Mouse (Mus musculus): Measurements from ENCODE around the gene Mcoln3. TPM values are rescaled to one million over a fixed set of nuclear protein-coding genes. Genes with fewer than 3 reads are reported as not detected.

The Mcoln3 gene
- polyA plus RNA-seq, 1 experiment from 2014 or later, result 4.4 TPM

DNA sequence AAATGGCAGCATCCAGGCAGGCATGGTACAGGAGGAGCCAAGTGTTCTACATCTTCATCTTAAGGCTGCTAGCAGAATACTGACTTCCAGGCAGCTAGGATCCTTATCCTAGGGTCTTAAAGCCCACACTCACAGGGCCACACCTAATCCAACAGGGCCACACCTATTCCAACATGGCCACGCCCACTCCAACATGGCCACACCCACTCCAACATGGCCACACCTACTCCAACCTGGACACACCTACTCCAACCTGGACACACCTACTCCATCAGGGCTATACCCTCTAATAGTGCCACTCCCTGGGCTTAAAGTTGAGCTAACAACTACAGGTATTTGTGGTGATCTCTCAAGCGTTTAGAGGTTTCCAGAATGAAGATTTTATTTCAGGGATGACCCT lies 63.1 kb downstream of the Mcoln3 start:
- H3K4me1 ChIP-seq, result peaks cover 6% of the 10 kb centered on the region; the same call in 1 of the 2 replicates
- no peaks in the 10 kb centered on the region for H3K9me3 ChIP-seq
- H3K27me3 ChIP-seq (replicated peaks), result no peaks in the 10 kb centered on the region
- no peak overlapping the region for H3K4me3 ChIP-seq (replicated peaks)
- ATAC-seq (ENCODE audit: insufficient read depth, low FRiP score, low read depth), result no peak
- 36% methylated on average over 2 of the region's 2 CpGs for WGBS
- no peak overlapping the region for H3K27ac ChIP-seq
- no peak overlapping the region for H3K4me2 ChIP-seq
- no peaks in the 10 kb centered on the region for H3K36me3 ChIP-seq
- no peak overlapping the region for H3K9ac ChIP-seq

GRCm38 (mm10) chr3:146180986-146181385 lies 63.7 kb downstream of the Mcoln3 start:
- H3K36me3 ChIP-seq, result no peaks in the 10 kb centered on the region
- H3K27me3 ChIP-seq (replicated peaks), result no peaks in the 10 kb centered on the region
- WGBS, result 40% methylated on average over 3 of the region's 3 CpGs
- no peak overlapping the region for H3K27ac ChIP-seq
- no peak overlapping the region for H3K4me2 ChIP-seq
- peaks cover 6% of the 10 kb centered on the region; the same call in 1 of the 2 replicates for H3K4me1 ChIP-seq
- H3K4me3 ChIP-seq (replicated peaks), result no peak overlapping the region
- ATAC-seq (ENCODE audit: insufficient read depth, low FRiP score, low read depth), result no peak
- no peak overlapping the region for H3K9ac ChIP-seq
- H3K9me3 ChIP-seq, result no peaks in the 10 kb centered on the region

DNA sequence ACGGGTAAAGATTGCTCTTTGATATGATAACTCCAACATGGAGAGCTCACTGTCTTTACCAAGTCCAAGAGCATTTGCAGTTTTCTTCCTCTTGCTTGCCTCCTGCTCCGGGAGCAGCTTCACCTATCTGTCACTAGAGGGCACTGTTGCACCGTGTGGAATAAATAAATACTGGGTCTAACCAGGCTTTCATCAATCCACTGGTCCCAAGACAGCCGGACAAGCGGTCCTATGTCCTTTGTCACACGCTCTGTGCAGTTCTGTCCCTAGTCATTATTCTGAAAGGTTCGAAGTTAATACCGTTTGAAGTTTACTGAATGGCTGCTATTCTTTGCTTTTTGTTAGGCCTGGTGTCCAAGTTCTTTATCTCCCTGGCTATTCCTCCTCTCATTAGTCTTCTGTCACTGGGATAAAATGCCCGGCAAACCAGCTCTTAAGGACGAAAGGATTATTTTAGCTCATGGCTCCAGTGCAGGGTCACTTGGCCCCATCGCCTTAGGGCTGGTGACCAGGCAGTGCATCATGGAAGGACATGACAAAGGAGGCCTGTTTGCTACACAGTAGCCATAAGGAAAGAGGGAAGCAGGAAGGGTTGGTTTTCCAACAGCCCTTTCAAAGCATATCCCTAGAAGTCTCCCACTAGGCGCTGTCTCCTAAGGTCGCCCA lies 67.9 kb downstream of the Mcoln3 start:
- Histone ChIP-seq H3K9ac (no peak overlapping the region), H3K4me1 (no peaks in the 10 kb centered on the region), H3K27me3 (replicated peaks) (no peaks in the 10 kb centered on the region), H3K36me3 (no peaks in the 10 kb centered on the region), H3K27ac (no peak overlapping the region), H3K9me3 (no peaks in the 10 kb centered on the region), H3K4me3 (replicated peaks) (no peak overlapping the region), H3K4me2 (no peak overlapping the region)
- 0 out of 2 replicates have a peak, but pooled peaks have one; percentile 33 for ATAC-seq (ENCODE audit: insufficient read depth, low FRiP score, low read depth)
- 24% methylated on average over 13 of the region's 13 CpGs for WGBS

DNA sequence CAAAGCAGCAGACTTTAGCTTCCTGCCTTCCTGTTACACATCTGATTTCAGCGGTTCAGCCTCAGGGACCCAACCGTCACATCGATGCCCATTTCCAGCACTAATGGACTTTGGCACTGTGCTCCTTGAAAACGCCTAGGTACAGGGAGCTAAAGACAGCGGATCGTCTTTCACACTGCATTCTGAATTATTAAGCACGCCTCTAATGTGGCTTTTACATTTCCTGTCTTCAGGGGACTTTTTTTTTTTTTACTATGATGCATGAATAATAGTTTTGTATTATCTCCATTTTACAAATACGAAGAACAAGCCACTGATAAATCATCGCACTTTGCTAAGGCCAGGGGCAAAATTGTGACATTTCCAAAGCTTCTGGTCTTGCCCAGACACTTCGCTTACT lies 68.8 kb downstream of the Mcoln3 start:
- H3K9me3 ChIP-seq, result no peaks in the 10 kb centered on the region
- no peaks in the 10 kb centered on the region for H3K36me3 ChIP-seq
- WGBS, result 77% methylated on average over 10 of the region's 10 CpGs
- no peak for ATAC-seq (ENCODE audit: insufficient read depth, low FRiP score, low read depth)
- no peak overlapping the region for H3K4me3 ChIP-seq (replicated peaks)
- no peak overlapping the region for H3K4me2 ChIP-seq
- no peak overlapping the region for H3K9ac ChIP-seq
- H3K27ac ChIP-seq, result no peak overlapping the region
- H3K4me1 ChIP-seq, result no peaks in the 10 kb centered on the region
- no peaks in the 10 kb centered on the region for H3K27me3 ChIP-seq (replicated peaks)

DNA sequence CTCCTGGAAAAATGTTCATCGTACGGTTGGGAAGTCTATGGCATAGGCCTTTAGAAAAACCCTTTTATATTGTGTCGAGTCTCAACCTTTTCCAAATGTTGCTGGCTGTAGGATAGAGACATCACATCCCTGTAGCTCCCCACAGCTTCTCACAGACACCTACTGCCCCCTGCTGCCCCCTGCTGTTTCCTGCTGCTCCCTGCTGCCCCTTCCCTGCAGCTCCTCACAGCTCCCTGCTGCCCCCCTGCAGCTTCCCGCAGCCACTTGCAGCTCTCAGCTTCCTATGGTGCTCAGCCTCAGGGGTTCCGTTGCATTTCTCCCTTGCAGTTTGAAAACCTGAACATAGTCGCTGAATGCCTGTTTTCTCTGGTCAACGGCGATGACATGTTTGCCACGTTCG lies 72.7 kb downstream of the Mcoln3 start:
- no peak overlapping the region for H3K4me2 ChIP-seq
- no peaks in the 10 kb centered on the region for H3K27me3 ChIP-seq (replicated peaks)
- no peaks in the 10 kb centered on the region for H3K4me1 ChIP-seq
- no peaks in the 10 kb centered on the region for H3K9me3 ChIP-seq
- 74% methylated on average over 10 of the region's 10 CpGs for WGBS
- ATAC-seq (ENCODE audit: insufficient read depth, low FRiP score, low read depth), result no peak
- no peak overlapping the region for H3K27ac ChIP-seq
- no peak overlapping the region for H3K9ac ChIP-seq
- no peak overlapping the region for H3K4me3 ChIP-seq (replicated peaks)
- no peaks in the 10 kb centered on the region for H3K36me3 ChIP-seq

Other genes with a start within 250 kb of the Mcoln3 start
- gene Bcl10, start 194.6 kb upstream of the Mcoln3 start, polyA plus RNA-seq (2015; fragmentation: Nextera tagmentation; extraction: Ambion mirVana), result 50.4 and 51.3 TPM in 2 replicates
- 47.6 and 49.0 TPM in 2 replicates for gene 2410004B18Rik, start 179.4 kb upstream of the Mcoln3 start, polyA plus RNA-seq (2015; fragmentation: Nextera tagmentation; extraction: Ambion mirVana)
- gene Syde2, start 129.6 kb upstream of the Mcoln3 start, polyA plus RNA-seq (2015; fragmentation: Nextera tagmentation; extraction: Ambion mirVana), result 2.0 and 2.1 TPM in 2 replicates
- 0.18 TPM in 2 replicates for gene Wdr63, start 9.3 kb upstream of the Mcoln3 start, polyA plus RNA-seq (2015; fragmentation: Nextera tagmentation; extraction: Ambion mirVana)
- 2.3 and 2.9 TPM in 2 replicates for gene Mcoln2, start 32.4 kb downstream of the Mcoln3 start, polyA plus RNA-seq (2015; fragmentation: Nextera tagmentation; extraction: Ambion mirVana)
- gene Lpar3, start 103.5 kb downstream of the Mcoln3 start, polyA plus RNA-seq (2015; fragmentation: Nextera tagmentation; extraction: Ambion mirVana), result 1.2 and 1.7 TPM in 2 replicates

Data from stomach, embryonic 15.5 days (tissue).